Mouse (Mus musculus) cerebellum, adult 11 months (tissue): ENCODE measurements around the gene Gopc.

ENCODE experiments used
- DNase-seq: peaks from one replicate; pipeline ENCODE4 v3.0.0; 2022

Gopc gene

GRCm38 (mm10) chr10:52381845-52382591 is at the start of gene Gopc:
Gopc (minus strand) TSS chr10:52382124.
- peak; percentile 98 for DNase-seq

GRCm38 (mm10) chr10:52430953-52431352 is 49.0 kb upstream of the Gopc start:
- no peak for DNase-seq

GRCm38 (mm10) chr10:52427634-52428415 is 45.9 kb upstream of the Gopc start:
- DNase-seq, result no peak

- no peak for DNase-seq
Measured at GRCm38 (mm10) chr10:52426314-52426980, 44.5 kb upstream of the Gopc start.

GRCm38 (mm10) chr10:52423097-52423496 is 41.2 kb upstream of the Gopc start:
- DNase-seq, result no peak

- no peak for DNase-seq
Measured at GRCm38 (mm10) chr10:52421716-52422115, 39.8 kb upstream of the Gopc start.

GRCm38 (mm10) chr10:52420526-52420925 is 38.6 kb upstream of the Gopc start:
- no peak for DNase-seq

- no peak for DNase-seq
Measured at GRCm38 (mm10) chr10:52419402-52419801, 37.5 kb upstream of the Gopc start.

GRCm38 (mm10) chr10:52418931-52419330 is 37.0 kb upstream of the Gopc start:
- no peak for DNase-seq

GRCm38 (mm10) chr10:52417998-52418860 is 36.3 kb upstream of the Gopc start:
- no peak for DNase-seq

- DNase-seq, result peak; percentile 98
Measured at GRCm38 (mm10) chr10:52417299-52417997, 35.5 kb upstream of the Gopc start, which contains the start of gene Nus1. Nus1 (plus strand) TSS chr10:52417547.

GRCm38 (mm10) chr10:52416458-52416857 is 34.5 kb upstream of the Gopc start:
- DNase-seq, result no peak

- no peak for DNase-seq
Measured at GRCm38 (mm10) chr10:52415020-52415419, 33.1 kb upstream of the Gopc start.

- DNase-seq, result no peak
Measured at GRCm38 (mm10) chr10:52407526-52407925, 25.6 kb upstream of the Gopc start.

GRCm38 (mm10) chr10:52405160-52405559 is 23.2 kb upstream of the Gopc start:
- DNase-seq, result no peak

GRCm38 (mm10) chr10:52399722-52400121 is 17.8 kb upstream of the Gopc start:
- DNase-seq, result no peak

GRCm38 (mm10) chr10:52398715-52399114 is 16.8 kb upstream of the Gopc start:
- DNase-seq, result no peak

GRCm38 (mm10) chr10:52396647-52397046 is 14.7 kb upstream of the Gopc start:
- DNase-seq, result no peak

GRCm38 (mm10) chr10:52391208-52391607 is 9.3 kb upstream of the Gopc start:
- DNase-seq, result no peak

GRCm38 (mm10) chr10:52389438-52389837 is 7.5 kb upstream of the Gopc start:
- DNase-seq, result no peak

- no peak for DNase-seq
Measured at GRCm38 (mm10) chr10:52388922-52389430, 7.1 kb upstream of the Gopc start, which contains the start of gene Nepn. Nepn (plus strand) TSS chr10:52388972.

- no peak for DNase-seq
Measured at GRCm38 (mm10) chr10:52387192-52387591, 5.3 kb upstream of the Gopc start.
